Mouse (Mus musculus) olfactory bulb, adult 2 months (tissue): ENCODE results near the gene Naxd.

Experiments used
- CTCF ChIP-seq: fragments of 200-500 bp; IDR thresholded peaks from 2 replicates; pipeline ENCODE4 v1.5.1; 2012; ENCODE audit warnings: low read depth, mild to moderate bottlenecking, low read length, moderate library complexity; ENCODE audit not compliant: insufficient read depth
- POLR2A ChIP-seq: fragments of 200-500 bp; IDR thresholded peaks from 2 replicates; pipeline ENCODE4 v1.6.1; 2012; ENCODE audit warnings: mild to moderate bottlenecking, low read depth, low read length, moderate library complexity; ENCODE audit not compliant: insufficient read depth

DNA sequence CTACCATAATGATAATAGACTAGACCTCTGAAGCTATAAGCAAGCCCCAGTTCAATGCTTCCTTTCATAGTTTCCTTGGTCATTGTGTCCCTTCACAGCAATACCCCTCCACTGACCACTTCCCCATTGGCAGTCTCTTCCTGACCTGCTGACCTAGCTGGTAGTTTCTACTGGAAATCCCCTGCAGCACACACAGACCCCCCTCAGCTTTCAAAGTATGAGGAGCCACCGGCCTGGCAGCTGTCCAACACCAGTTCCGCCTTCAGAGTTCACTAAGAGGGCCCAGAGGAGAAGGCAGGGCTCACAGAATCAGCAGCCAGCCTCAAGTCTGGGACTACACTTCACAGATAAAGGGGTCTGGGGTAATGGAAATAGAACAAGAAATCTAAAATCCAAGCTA lies 36.4 kb upstream of the Naxd start:
- TF ChIP-seq CTCF (no peak), POLR2A (no peak)
